ENCODE assay signal across 14 mouse cellular contexts in genomic region chr15:91252956-91253355, GRCm38 (mm10). TPM values are rescaled to one million over a fixed set of nuclear protein-coding genes. Genes with fewer than 3 reads are reported as not detected.
DNase-seq lines count a peak whose midpoint lies in the region; ATAC-seq and TF ChIP-seq lines count a peak whose summit lies in the region.
"Had no signal": no experiment of that assay in that cellular context is flagged by ENCODE, and none has a peak within 500 bp of the region (broad histone marks: within the 10 kb centered on the region; RNA-seq: fewer than 3 reads in every experiment).

No protein-coding gene starts in this region.

- H3K27me3 ChIP-seq in lung, embryonic 14.5 days (ENCODE audit: insufficient read depth, low read length) = no peaks in the 10 kb centered on the region
- H3K27me3 ChIP-seq in stomach, postnatal 0 days (ENCODE audit: control insufficient read depth, insufficient read depth, low read length) = no peaks in the 10 kb centered on the region
- H3K27me3 ChIP-seq: hindbrain, embryonic 12.5 days had no signal

- no peak overlapping the region for H3K4me2 ChIP-seq in lung, embryonic 14.5 days
- no peak overlapping the region for H3K4me2 ChIP-seq in stomach, postnatal 0 days (replicated peaks; ENCODE audit: low read depth)
- H3K4me2 ChIP-seq: hindbrain, embryonic 12.5 days had no signal

- peak; percentile 60 for TF ChIP-seq CTCF in gastrocnemius, adult 2 months (IDR thresholded peaks at IDR 0.05)
- TF ChIP-seq CTCF in lung, embryonic 14.5 days (IDR thresholded peaks at IDR 0.05; ENCODE audit: low read depth) = peak; percentile 45
- peak; percentile 57 for TF ChIP-seq CTCF in stomach, postnatal 0 days (IDR thresholded peaks at IDR 0.05; ENCODE audit: low read depth)

- 54% methylated on average over 8 of the region's 8 CpGs for WGBS in lung, embryonic 14.5 days
- 48% methylated on average over 8 of the region's 8 CpGs for WGBS in stomach, postnatal 0 days

- no peaks in the 10 kb centered on the region for H3K36me3 ChIP-seq in lung, embryonic 14.5 days (ENCODE audit: insufficient read depth)
- no peaks in the 10 kb centered on the region for H3K36me3 ChIP-seq in stomach, postnatal 0 days (ENCODE audit: control insufficient read depth, insufficient read depth, low read length)
- H3K36me3 ChIP-seq: forebrain, embryonic 10.5 days; hindbrain, embryonic 12.5 days had no signal

- H3K9me3 ChIP-seq in lung, embryonic 14.5 days (ENCODE audit: low read depth, low read length) = no peaks in the 10 kb centered on the region
- H3K9me3 ChIP-seq in stomach, postnatal 0 days (ENCODE audit: control insufficient read depth, low read length) = no peaks in the 10 kb centered on the region
- H3K9me3 ChIP-seq: forebrain, embryonic 10.5 days; hindbrain, embryonic 12.5 days had no signal

- no peak overlapping the region for H3K9ac ChIP-seq in lung, embryonic 14.5 days
- no peak overlapping the region for H3K9ac ChIP-seq in stomach, postnatal 0 days (ENCODE audit: low read length)
- H3K9ac ChIP-seq: hindbrain, embryonic 12.5 days had no signal

- no peak overlapping the region for H3K4me3 ChIP-seq in gastrocnemius, adult 2 months
- no peak overlapping the region for H3K4me3 ChIP-seq in lung, embryonic 14.5 days (ENCODE audit: low read depth, low read length)
- no peak overlapping the region for H3K4me3 ChIP-seq in stomach, postnatal 0 days (ENCODE audit: low read depth, low read length)
- H3K4me3 ChIP-seq: forebrain, embryonic 10.5 days; hindbrain, embryonic 12.5 days had no signal

- TF ChIP-seq EP300 in stomach, postnatal 0 days (optimal IDR thresholded peaks at IDR 0.05) = no peak

- no peaks in the 10 kb centered on the region for H3K4me1 ChIP-seq in lung, embryonic 14.5 days (ENCODE audit: insufficient read depth)
- H3K4me1 ChIP-seq in stomach, postnatal 0 days (replicated peaks; ENCODE audit: control insufficient read depth, insufficient read depth) = no peaks in the 10 kb centered on the region
- H3K4me1 ChIP-seq: hindbrain, embryonic 12.5 days had no signal

- intact Hi-C loops in gastrocnemius, adult 2 months (cut with DNase I) = no loop called here
- intact Hi-C loops in gastrocnemius, postnatal 14 days (cut with DNase I; ENCODE audit: low total_unique reads) = loop anchor here (5.0 kb wide), 1 partner anchor 34 kb away; no protein-coding TSS in a partner anchor

- no peak for ATAC-seq in lung, embryonic 14.5 days (ENCODE audit: insufficient read depth)
- no peak for ATAC-seq in stomach, postnatal 0 days (ENCODE audit: low FRiP score, low TSS enrichment)
- ATAC-seq in CD4-positive, CD25-positive, alpha-beta regulatory T cell, adult 4 months = no peak
- ATAC-seq: midbrain, embryonic 16.5 days had no signal

- H3K27ac ChIP-seq in gastrocnemius, adult 2 months = no peak overlapping the region
- no peak overlapping the region for H3K27ac ChIP-seq in lung, embryonic 14.5 days (ENCODE audit: low read depth)
- H3K27ac ChIP-seq in stomach, postnatal 0 days (replicated peaks) = no peak overlapping the region
- H3K27ac ChIP-seq: forebrain, embryonic 10.5 days; hindbrain, embryonic 12.5 days had no signal

- DNase-seq in gastrocnemius, adult 2 months = no peak
- no peak for DNase-seq in gastrocnemius, postnatal 14 days
- DNase-seq in lung, embryonic 14.5 days = peak; percentile 44
- no peak for DNase-seq in lung, adult 18-20 months
- peak; percentile 13 for DNase-seq in embryo, embryonic 11 days
- DNase-seq in stomach, postnatal 0 days (ENCODE audit: low spot score) = no peak
- no peak for DNase-seq in spleen, postnatal 36 days (ENCODE audit: low spot score in 2 of 2)
- DNase-seq: heart, adult 18-20 months; kidney, postnatal 10 days; lung, adult 2 months had no signal

RNA-seq across cellular contexts. Expression of gene CN725425, which starts 53.7 kb away (rescaled TPM):
- total RNA-seq in gastrocnemius, adult 2 months (2021) = not detected
- under 1 TPM in 1 of 2 experiments, not detected in 1; 0.22 TPM for total RNA-seq in gastrocnemius, postnatal 14 days (2021)
- not detected in 2 replicates for polyA plus RNA-seq in lung, embryonic 14.5 days (2014; fragmentation: Nextera tagmentation; extraction: Ambion mirVana)
- not detected in 2 replicates for polyA plus RNA-seq in stomach, postnatal 0 days (2015; fragmentation: Nextera tagmentation; extraction: Ambion mirVana)
- polyA plus RNA-seq in CD4-positive, CD25-positive, alpha-beta regulatory T cell, adult 4 months (2017; shearing (Covaris generic)) = not detected
- polyA plus RNA-seq: forebrain, embryonic 10.5 days; hindbrain, embryonic 12.5 days; lung, adult 2 months; midbrain, embryonic 16.5 days had no signal

Comparison
In these comparisons a context has a peak if more than half of its experiments do, and no peak if none do; other contexts are left out.
1. DNase-seq: peak in lung, embryonic 14.5 days (single experiment) and embryo, embryonic 11 days (single experiment); none in gastrocnemius, adult 2 months (single experiment), gastrocnemius, postnatal 14 days (single experiment), lung, adult 18-20 months (0 of 2), stomach, postnatal 0 days (single experiment) and spleen, postnatal 36 days (0 of 2).
2. Peak in every context shown above with its lines, with median percentiles within 50 percentile points of each other: CTCF ChIP-seq.